Mouse (Mus musculus) CH12.LX (cell line): ENCODE measurements around the gene Prdm10. TPM values are rescaled to one million over a fixed set of nuclear protein-coding genes. Genes with fewer than 3 reads are reported as not detected.

Source experiments
- DNase-seq: peaks from one replicate; pipeline ENCODE4 v3.0.0-alpha.2; 2013; ENCODE audit errors: extremely low read depth
- H3K27ac ChIP-seq: 2 replicates; pipeline ENCODE4 v1.5.1; 2012; ENCODE audit warnings: low read depth, mild to moderate bottlenecking, control low read depth, moderate library complexity; ENCODE audit not compliant: insufficient read depth
- H3K27me3 ChIP-seq: replicated peaks from 2 replicates; pipeline ENCODE3; 2012; ENCODE audit warnings: inconsistent platforms
- H3K36me3 ChIP-seq, 2 experiments: replicated peaks in 1 of 2; 2 replicates each; pipeline versions ENCODE3 to v1.6.1; 2012; ENCODE audit warnings: inconsistent platforms in 1 of 2, low read length in 1 of 2, mild to moderate bottlenecking in 1 of 2, mixed read lengths in 1 of 2, moderate library complexity in 1 of 2; ENCODE audit not compliant: control insufficient read depth in 1 of 2, insufficient read depth in 1 of 2
- H3K4me1 ChIP-seq, 2 experiments: 2 replicates each; pipeline ENCODE4 v1.6.1; 2012; ENCODE audit warnings: inconsistent platforms in 1 of 2, moderate library complexity in 1 of 2; ENCODE audit not compliant: insufficient read depth in 2 of 2, control insufficient read depth in 1 of 2
- H3K4me2 ChIP-seq: 2 replicates; pipeline ENCODE4 v1.6.1; 2012; ENCODE audit warnings: low read depth, mild to moderate bottlenecking, control low read depth; ENCODE audit not compliant: poor library complexity, insufficient read depth, severe bottlenecking
- H3K4me3 ChIP-seq, 3 experiments: fragments of 150-350 bp in 1 of 3; sonication (generic) in 1 of 3; replicated peaks in 1 of 3; 2 replicates each; pipeline versions ENCODE3 to v1.5.1; 2011 to 2012; ENCODE audit warnings: low read depth in 2 of 3, low read length in 2 of 3, mild to moderate bottlenecking in 2 of 3, moderate library complexity in 2 of 3, control low read depth in 1 of 3, improper control_type of control experiment in 1 of 3, inconsistent platforms in 1 of 3, mixed read lengths in 1 of 3; ENCODE audit not compliant: poor library complexity in 1 of 3
- H3K79me2 ChIP-seq: replicated peaks from 2 replicates; pipeline ENCODE4 v1.6.1; 2012; ENCODE audit warnings: mild to moderate bottlenecking, moderate library complexity; ENCODE audit not compliant: control insufficient read depth, poor library complexity, insufficient read depth, severe bottlenecking; ENCODE audit errors: extremely low read depth
- H3K9ac ChIP-seq: 2 replicates; pipeline ENCODE4 v1.6.1; 2012; ENCODE audit warnings: low read depth, mild to moderate bottlenecking, control low read depth, moderate library complexity; ENCODE audit not compliant: insufficient read depth
- H3K9me3 ChIP-seq: replicated peaks from 2 replicates; pipeline ENCODE3; 2012; ENCODE audit warnings: low read length, inconsistent platforms, mixed read lengths
- BHLHE40 ChIP-seq: IDR thresholded peaks from 2 replicates; pipeline ENCODE4 v1.6.1; 2011; ENCODE audit warnings: mild to moderate bottlenecking, low read depth, low read length, improper control_type of control experiment
- CHD1 ChIP-seq: IDR thresholded peaks from 2 replicates; pipeline ENCODE4 v1.6.1; 2012; ENCODE audit warnings: low read depth, low read length, improper control_type of control experiment, inconsistent platforms
- CHD2 ChIP-seq: IDR thresholded peaks from 2 replicates; pipeline ENCODE4 v1.6.1; 2011; ENCODE audit warnings: low read length, improper control_type of control experiment
- CTCF ChIP-seq, 2 experiments: IDR thresholded peaks in 1 of 2; conservative IDR thresholded peaks in 1 of 2; 2 replicates each; pipeline ENCODE4 v1.5.1; 2011 to 2012; ENCODE audit warnings: low read depth in 2 of 2, low read length in 2 of 2, improper control_type of control experiment in 1 of 2, inconsistent platforms in 1 of 2, mild to moderate bottlenecking in 1 of 2, moderate library complexity in 1 of 2
- E2F4 ChIP-seq: IDR thresholded peaks from 2 replicates; pipeline ENCODE4 v1.6.1; 2011; ENCODE audit warnings: low read depth, low read length, improper control_type of control experiment; ENCODE audit not compliant: insufficient replicate concordance
- ELF1 ChIP-seq: IDR thresholded peaks from 2 replicates; pipeline ENCODE4 v1.6.1; 2014; ENCODE audit warnings: low read depth, mild to moderate bottlenecking, inconsistent platforms, low read length, improper control_type of control experiment
- ETS1 ChIP-seq: conservative IDR thresholded peaks from 2 replicates; pipeline ENCODE4 v1.6.1; 2012; ENCODE audit warnings: low read depth, mild to moderate bottlenecking, inconsistent platforms, low read length, improper control_type of control experiment, moderate library complexity
- GABPA ChIP-seq: IDR thresholded peaks from 2 replicates; pipeline ENCODE4 v1.6.1; 2012; ENCODE audit warnings: low read depth, low read length, improper control_type of control experiment, inconsistent platforms; ENCODE audit not compliant: insufficient replicate concordance
- JUND ChIP-seq: conservative IDR thresholded peaks from 2 replicates; pipeline ENCODE4 v1.6.1; 2011; ENCODE audit warnings: low read depth, low read length, improper control_type of control experiment
- KAT2A ChIP-seq: IDR thresholded peaks from 2 replicates; pipeline ENCODE4 v1.6.1; 2012; ENCODE audit warnings: low read length, improper control_type of control experiment, inconsistent platforms; ENCODE audit not compliant: insufficient replicate concordance
- MAX ChIP-seq: IDR thresholded peaks from 2 replicates; pipeline ENCODE4 v1.6.1; 2011; ENCODE audit warnings: low read length, improper control_type of control experiment
- MEF2A ChIP-seq: IDR thresholded peaks from 2 replicates; pipeline ENCODE4 v1.6.1; 2014; ENCODE audit warnings: low read depth, mild to moderate bottlenecking, inconsistent platforms, low read length, improper control_type of control experiment, borderline replicate concordance
- MXI1 ChIP-seq: IDR thresholded peaks from 2 replicates; pipeline ENCODE4 v1.6.1; 2011; ENCODE audit warnings: mild to moderate bottlenecking, low read depth, low read length, improper control_type of control experiment
- MYC ChIP-seq: IDR thresholded peaks from 2 replicates; pipeline ENCODE4 v1.6.1; 2011; ENCODE audit warnings: low read depth, mild to moderate bottlenecking, improper control_type of control experiment, low read length
- NELFE ChIP-seq: IDR thresholded peaks from 2 replicates; pipeline ENCODE4 v1.6.1; 2011; ENCODE audit warnings: low read depth, low read length, improper control_type of control experiment
- NRF1 ChIP-seq: IDR thresholded peaks from 2 replicates; pipeline ENCODE4 v1.6.1; 2014; ENCODE audit warnings: low read depth, mild to moderate bottlenecking, inconsistent platforms, low read length, improper control_type of control experiment, moderate library complexity
- PAX5 ChIP-seq: IDR thresholded peaks from 2 replicates; pipeline ENCODE4 v1.6.1; 2012; ENCODE audit warnings: low read length, inconsistent platforms, mixed read lengths
- POLR2A ChIP-seq: IDR thresholded peaks from 2 replicates; pipeline ENCODE4 v1.6.1; 2011; ENCODE audit warnings: low read depth, mild to moderate bottlenecking, improper control_type of control experiment, low read length
- RCOR1 ChIP-seq: conservative IDR thresholded peaks from 2 replicates; pipeline ENCODE4 v1.6.1; 2012; ENCODE audit warnings: low read depth, mild to moderate bottlenecking, inconsistent platforms, low read length, improper control_type of control experiment
- SIN3A ChIP-seq: IDR thresholded peaks from 2 replicates; pipeline ENCODE4 v1.6.1; 2012; ENCODE audit warnings: low read length, improper control_type of control experiment, inconsistent platforms
- SMC3 ChIP-seq: IDR thresholded peaks from 2 replicates; pipeline ENCODE4 v1.6.1; 2011; ENCODE audit warnings: low read depth, low read length, improper control_type of control experiment
- TBP ChIP-seq: conservative IDR thresholded peaks from 2 replicates; pipeline ENCODE4 v1.6.1; 2011; ENCODE audit warnings: low read depth, low read length, improper control_type of control experiment
- TCF12 ChIP-seq: IDR thresholded peaks from 2 replicates; pipeline ENCODE4 v1.6.1; 2014; ENCODE audit warnings: low read depth, mild to moderate bottlenecking, inconsistent platforms, low read length, improper control_type of control experiment
- USF2 ChIP-seq: conservative IDR thresholded peaks from 2 replicates; pipeline ENCODE4 v1.6.1; 2011; ENCODE audit warnings: low read depth, low read length, improper control_type of control experiment
- ZC3H11A ChIP-seq: IDR thresholded peaks from 2 replicates; pipeline ENCODE4 v1.6.1; 2012; ENCODE audit warnings: low read depth, mild to moderate bottlenecking, inconsistent platforms, low read length, improper control_type of control experiment
- ZMIZ1 ChIP-seq: IDR thresholded peaks from 2 replicates; pipeline ENCODE4 v1.6.1; 2012; ENCODE audit warnings: low read depth, mild to moderate bottlenecking, inconsistent platforms, low read length, improper control_type of control experiment
- ZNF384 ChIP-seq: IDR thresholded peaks from 2 replicates; pipeline ENCODE4 v1.6.1; 2012; ENCODE audit warnings: low read depth, low read length, improper control_type of control experiment, inconsistent platforms
- dilution Hi-C: fragments of 300-500 bp; cut with MboI; formaldehyde crosslinking; loops from 2 replicates; pipeline ENCODE4 v1.14.3; 2020; ENCODE audit warnings: low sequenced_read_pairs; ENCODE audit not compliant: extremely low pct_unique_long_range_greater_than_20kb, extremely low pct_ligation_motif_present
- in situ Hi-C: fragments of 300-500 bp; cut with MboI; formaldehyde crosslinking; loops from 3 replicates; pipeline ENCODE4 v1.14.3; 2019; ENCODE audit warnings: low sequenced_read_pairs, low pct_ligation_motif_present, low pct_unique_long_range_greater_than_20kb, mixed read lengths
- polyA plus RNA-seq: library from polyadenylated mRNA; unstranded; fragments of >175 nt; gene quantifications from 2 replicates; pipeline ENCODE4 v1.2.1, GENCODE M21; 2012; ENCODE audit warnings: low read depth; ENCODE audit not compliant: insufficient read length
- total RNA-seq, 2 experiments: library from RNA; depleted of rRNA; stranded (reverse); fragments of 300-350 nt in 1 of 2; fragments of >200 nt in 1 of 2; gene quantifications; 2 replicates each; pipeline ENCODE4 v1.2.3; 2012 to 2014

Gene Prdm10
- total and polyA plus RNA-seq, 3 experiments, result 4.5 to 6.7 (median 4.7) TPM

DNA sequence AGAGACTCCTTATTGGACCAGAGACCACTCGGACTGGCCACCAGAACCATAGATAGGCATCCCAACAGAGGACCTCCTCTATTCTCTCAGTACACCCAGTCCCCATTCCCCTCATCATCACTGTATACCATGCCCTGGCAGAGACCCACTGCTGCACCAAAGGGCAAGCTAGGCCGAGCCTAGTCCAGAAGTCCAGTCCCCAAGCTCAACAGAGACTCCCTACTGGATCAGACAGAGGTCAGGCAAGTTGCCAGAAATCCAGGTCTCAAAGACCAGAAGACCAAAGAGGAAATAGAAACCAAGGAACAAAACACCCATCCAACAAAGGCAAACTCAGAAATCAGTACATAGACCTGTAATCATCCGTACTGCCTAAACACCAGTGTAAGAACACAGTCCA, 91.4 kb downstream of the Prdm10 start:
- H3K4me3 ChIP-seq, result no peak overlapping the region
- TF ChIP-seq CHD2 (no peak), CTCF (conservative IDR thresholded peaks at IDR 0.05 in 1 of 2, IDR thresholded peaks at IDR 0.05 in 1 of 2; ENCODE audit: low read depth in 2 of 2, low read length in 2 of 2) (no peak), ZC3H11A (no peak), ELF1 (no peak), MXI1 (no peak), KAT2A (no peak), RCOR1 (no peak), USF2 (no peak), NELFE (no peak), MEF2A (no peak), GABPA (no peak), PAX5 (no peak), TCF12 (no peak), MYC (no peak), JUND (no peak), ETS1 (no peak)

DNA sequence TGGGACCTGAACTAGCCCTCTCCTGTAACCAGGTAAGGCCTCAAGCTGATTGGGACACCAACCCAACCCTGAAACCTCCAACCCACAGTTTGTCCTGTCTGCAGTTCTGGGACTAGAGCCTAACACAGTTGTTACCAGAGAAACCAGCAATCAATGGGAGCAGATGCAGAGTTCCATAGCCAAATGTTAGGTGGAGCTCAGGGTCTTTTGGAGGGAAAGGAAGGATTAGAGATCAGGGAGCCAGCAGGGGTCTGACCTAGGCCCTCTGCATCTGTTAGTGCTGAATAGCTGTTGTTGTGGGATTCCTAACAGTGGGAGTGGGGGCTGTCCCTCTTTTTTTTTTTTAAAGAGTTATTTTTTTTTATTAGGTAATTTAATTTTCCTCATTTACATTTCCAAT, 96.3 kb downstream of the Prdm10 start:
- no peak for DNase-seq
- H3K4me3 ChIP-seq, result no peak overlapping the region
- H3K4me1 ChIP-seq, result no peaks in the 10 kb centered on the region
- no peak overlapping the region for H3K9ac ChIP-seq
- in situ Hi-C loops (no loop called here), dilution Hi-C loops (no loop called here)
- TF ChIP-seq USF2 (no peak), BHLHE40 (no peak), CHD2 (no peak), NELFE (no peak), E2F4 (no peak), ZNF384 (no peak), MEF2A (no peak), ETS1 (no peak), ZMIZ1 (no peak), NRF1 (no peak), SMC3 (no peak), TBP (no peak), MYC (no peak), CTCF (conservative IDR thresholded peaks at IDR 0.05 in 1 of 2, IDR thresholded peaks at IDR 0.05 in 1 of 2; ENCODE audit: low read depth in 2 of 2, low read length in 2 of 2) (no peak), RCOR1 (no peak), POLR2A (no peak), PAX5 (no peak), MAX (no peak), CHD1 (no peak), SIN3A (no peak)
- H3K27me3 ChIP-seq, result no peaks in the 10 kb centered on the region
- H3K27ac ChIP-seq, result no peak overlapping the region
- H3K79me2 ChIP-seq, result no peaks in the 10 kb centered on the region
- H3K4me2 ChIP-seq, result no peak overlapping the region
- H3K9me3 ChIP-seq, result no peaks in the 10 kb centered on the region
- H3K36me3 ChIP-seq, result peaks cover 2 to 13% of the 10 kb centered on the region in 2 experiments

More for the DNA sequence above, 91.4 kb downstream of the Prdm10 start:
- dilution Hi-C loops, result no loop called here
- H3K36me3 ChIP-seq, result peaks cover 6 to 21% of the 10 kb centered on the region in 2 experiments
- no peaks in the 10 kb centered on the region for H3K9me3 ChIP-seq
- no peak overlapping the region for H3K9ac ChIP-seq
- no peak overlapping the region for H3K4me2 ChIP-seq
- no peaks in the 10 kb centered on the region for H3K27me3 ChIP-seq
- H3K4me1 ChIP-seq, result no peaks in the 10 kb centered on the region
- H3K79me2 ChIP-seq, result no peaks in the 10 kb centered on the region
- no peak for DNase-seq
- no peak overlapping the region for H3K27ac ChIP-seq
- in situ Hi-C loops, result no loop called here
